Mouse (Mus musculus) forebrain, embryonic 16.5 days (tissue): ENCODE data around the gene Zdhhc18. TPM values are rescaled to one million over a fixed set of nuclear protein-coding genes. Genes with fewer than 3 reads are reported as not detected.

ENCODE experiments used
- ATAC-seq: fragments of 200-750 bp; cut with Nextera tagmentation; 2 replicates; pipeline ENCODE4 v1.8.0; 2017; ENCODE audit warnings: mild to moderate bottlenecking, moderate library complexity
- H3K27ac ChIP-seq: fragments of 300-500 bp; sonication (generic); 2 replicates; pipeline ENCODE4 v1.5.1; 2014; ENCODE audit warnings: low read length, control low read depth
- H3K27me3 ChIP-seq: fragments of 300-500 bp; sonication (generic); replicated peaks from 2 replicates; pipeline ENCODE4 v1.6.1; 2014; ENCODE audit warnings: low read length; ENCODE audit not compliant: control insufficient read depth, insufficient read depth
- H3K36me3 ChIP-seq: fragments of 300-500 bp; sonication (generic); 2 replicates; pipeline ENCODE4 v1.6.1; 2014; ENCODE audit not compliant: control insufficient read depth, insufficient read depth
- H3K4me1 ChIP-seq: fragments of 300-500 bp; sonication (generic); replicated peaks from 2 replicates; pipeline ENCODE4 v1.6.1; 2014; ENCODE audit warnings: low read length; ENCODE audit not compliant: control insufficient read depth, insufficient read depth
- H3K4me2 ChIP-seq: fragments of 300-500 bp; sonication (generic); 2 replicates; pipeline ENCODE4 v1.6.1; 2014; ENCODE audit warnings: mild to moderate bottlenecking, low read length, control low read depth
- H3K4me3 ChIP-seq: fragments of 300-500 bp; sonication (generic); replicated peaks from 2 replicates; pipeline ENCODE4 v1.5.1; 2014; ENCODE audit warnings: mild to moderate bottlenecking, low read length, control low read depth
- H3K9ac ChIP-seq: fragments of 300-500 bp; sonication (generic); replicated peaks from 2 replicates; pipeline ENCODE4 v1.6.1; 2014; ENCODE audit warnings: low read depth, low read length, control low read depth
- H3K9me3 ChIP-seq: fragments of 300-500 bp; sonication (generic); 2 replicates; pipeline ENCODE4 v1.6.1; 2016; ENCODE audit warnings: low read length; ENCODE audit not compliant: control insufficient read depth
- WGBS: fragments of 180-500 bp; shearing (Covaris S2); extraction: QIAGEN DNeasy Blood & Tissue Kit; methylation state at CpG from one replicate; pipeline ENCODE4 v1.1.7; 2014; 5-methylcytosine and 5-hydroxymethylcytosine counted together
- polyA plus RNA-seq: library from polyadenylated mRNA; unstranded; fragments of >200 nt; fragmentation: Nextera tagmentation; extraction: Ambion mirVana; gene quantifications from 2 replicates; pipeline ENCODE4 v1.2.1, GENCODE M21; 2015

Zdhhc18 gene
- polyA plus RNA-seq, 1 experiment from 2014 or later = 4.5 TPM

DNA sequence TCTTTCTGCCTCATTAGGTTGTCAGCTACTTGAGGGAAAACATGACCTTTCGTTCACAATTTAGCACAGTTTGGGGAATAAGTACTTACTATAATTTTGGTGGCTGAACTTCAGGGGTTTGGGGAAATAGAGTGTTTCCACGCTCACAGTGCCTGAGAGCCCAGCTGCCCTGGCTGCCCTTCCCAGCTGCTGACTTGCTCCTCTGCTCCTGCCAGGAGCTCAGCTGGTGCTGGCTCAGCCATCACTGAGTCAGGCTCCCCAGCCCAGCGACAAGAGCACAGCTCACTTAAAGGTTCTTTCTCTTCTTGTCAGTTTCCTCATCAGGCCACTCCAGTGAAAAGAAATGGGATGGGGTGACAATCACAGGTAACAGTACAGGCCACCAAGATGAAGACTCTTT is 18.6 kb upstream of the Zdhhc18 start:
- Histone ChIP-seq H3K9ac (no peak overlapping the region), H3K4me1 (peaks cover 23% of the 10 kb centered on the region), H3K36me3 (peaks cover 2% of the 10 kb centered on the region; the same call in 1 of the 2 replicates), H3K4me2 (no peak overlapping the region), H3K27ac (no peak overlapping the region), H3K27me3 (no peaks in the 10 kb centered on the region), H3K4me3 (no peak overlapping the region), H3K9me3 (no peaks in the 10 kb centered on the region)
- 70% methylated on average over 3 of the region's 3 CpGs for WGBS
- no peak for ATAC-seq

GRCm38 (mm10) chr4:133666199-133666598 is 16.2 kb upstream of the Zdhhc18 start:
- Histone ChIP-seq H3K27ac (no peak overlapping the region), H3K4me2 (no peak overlapping the region), H3K27me3 (no peaks in the 10 kb centered on the region), H3K4me1 (peaks cover 13% of the 10 kb centered on the region), H3K9ac (no peak overlapping the region), H3K36me3 (peaks cover 2% of the 10 kb centered on the region; the same call in 1 of the 2 replicates), H3K9me3 (no peaks in the 10 kb centered on the region), H3K4me3 (no peak overlapping the region)
- 89% methylated on average over 6 of the region's 6 CpGs for WGBS
- no peak for ATAC-seq

DNA sequence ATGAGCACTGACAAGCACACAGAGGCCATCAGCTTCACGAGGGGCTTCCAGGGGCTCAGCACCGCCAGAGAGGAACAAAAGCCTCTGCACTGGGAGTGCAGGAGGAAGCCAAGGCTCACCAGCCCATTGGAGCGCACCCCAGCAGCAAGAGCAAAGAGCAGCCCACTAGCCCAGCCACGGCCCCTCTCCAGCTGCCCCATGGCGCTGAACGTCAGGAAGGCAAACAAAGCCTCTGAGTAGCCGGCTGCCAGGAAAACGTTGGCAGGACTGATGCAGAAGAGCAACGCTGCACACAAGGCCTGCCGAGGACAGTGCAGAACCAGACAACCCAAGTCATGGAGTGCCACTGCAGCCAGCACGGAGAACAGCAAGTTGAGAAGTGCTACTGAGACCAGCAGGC is 15.2 kb upstream of the Zdhhc18 start:
- Histone ChIP-seq H3K9ac (0 out of 2 replicates have a peak overlapping the region, but pooled peaks have one; percentile 16), H3K4me2 (no peak overlapping the region)
- ATAC-seq = no peak

DNA sequence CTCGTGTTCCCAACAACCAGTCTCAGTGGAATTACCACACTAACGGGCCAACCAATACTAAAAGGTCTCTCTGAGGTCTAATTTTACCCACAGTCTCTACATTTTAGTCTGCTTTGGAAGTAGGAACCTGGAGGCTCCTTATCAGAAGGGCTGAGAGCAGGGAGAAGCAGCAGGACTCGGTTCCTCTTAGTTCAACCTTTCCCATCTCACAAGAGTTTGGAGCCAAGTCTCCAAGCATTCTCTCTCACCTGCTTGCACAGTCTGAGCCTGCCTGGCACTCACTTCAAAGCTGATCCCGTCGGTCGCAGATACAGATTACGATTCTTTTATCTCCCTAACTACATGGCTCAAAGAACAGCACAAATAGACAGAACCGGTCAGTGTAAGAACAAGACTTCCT is 13.0 kb upstream of the Zdhhc18 start:
- Histone ChIP-seq H3K4me3 (no peak overlapping the region), H3K36me3 (peaks cover 2% of the 10 kb centered on the region; the same call in 1 of the 2 replicates), H3K9ac (no peak overlapping the region), H3K9me3 (no peaks in the 10 kb centered on the region), H3K27me3 (no peaks in the 10 kb centered on the region), H3K4me2 (no peak overlapping the region), H3K27ac (no peak overlapping the region), H3K4me1 (peaks cover 28% of the 10 kb centered on the region)
- ATAC-seq = no peak
- 72% methylated on average over 8 of the region's 8 CpGs for WGBS

More for the DNA sequence above, 15.2 kb upstream of the Zdhhc18 start:
- no peaks in the 10 kb centered on the region for H3K9me3 ChIP-seq
- H3K36me3 ChIP-seq = peaks cover 2% of the 10 kb centered on the region; the same call in 1 of the 2 replicates
- 45% methylated on average over 11 of the region's 11 CpGs for WGBS
- H3K27ac ChIP-seq = no peak overlapping the region
- H3K27me3 ChIP-seq = no peaks in the 10 kb centered on the region
- no peak overlapping the region for H3K4me3 ChIP-seq
- H3K4me1 ChIP-seq = peaks cover 16% of the 10 kb centered on the region

DNA sequence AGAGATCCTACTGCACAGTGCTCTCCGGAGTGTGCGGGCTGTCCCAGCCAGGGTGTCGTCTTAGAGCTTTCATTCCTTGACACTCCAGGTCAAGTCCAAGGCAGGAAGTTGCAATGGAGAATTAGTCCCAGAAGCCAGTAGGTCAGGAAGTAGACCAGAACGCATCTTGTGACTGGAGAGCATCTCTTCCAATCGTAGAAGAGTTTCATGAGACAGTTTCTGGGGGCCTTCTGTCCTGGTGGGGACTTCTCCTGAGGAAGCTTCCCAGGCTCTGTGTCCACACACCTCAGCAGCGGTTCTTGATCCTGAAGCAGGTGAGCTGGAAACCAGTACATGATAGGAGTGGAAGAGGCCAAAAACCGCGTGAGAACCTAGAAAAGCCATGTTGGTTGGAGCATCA is 12.5 kb upstream of the Zdhhc18 start:
- Histone ChIP-seq H3K36me3 (peaks cover 2% of the 10 kb centered on the region; the same call in 1 of the 2 replicates), H3K4me3 (no peak overlapping the region), H3K27ac (no peak overlapping the region), H3K4me2 (no peak overlapping the region), H3K27me3 (no peaks in the 10 kb centered on the region), H3K9ac (no peak overlapping the region), H3K9me3 (no peaks in the 10 kb centered on the region), H3K4me1 (peaks cover 30% of the 10 kb centered on the region)
- 96% methylated on average over 8 of the region's 8 CpGs for WGBS
- no peak for ATAC-seq

DNA sequence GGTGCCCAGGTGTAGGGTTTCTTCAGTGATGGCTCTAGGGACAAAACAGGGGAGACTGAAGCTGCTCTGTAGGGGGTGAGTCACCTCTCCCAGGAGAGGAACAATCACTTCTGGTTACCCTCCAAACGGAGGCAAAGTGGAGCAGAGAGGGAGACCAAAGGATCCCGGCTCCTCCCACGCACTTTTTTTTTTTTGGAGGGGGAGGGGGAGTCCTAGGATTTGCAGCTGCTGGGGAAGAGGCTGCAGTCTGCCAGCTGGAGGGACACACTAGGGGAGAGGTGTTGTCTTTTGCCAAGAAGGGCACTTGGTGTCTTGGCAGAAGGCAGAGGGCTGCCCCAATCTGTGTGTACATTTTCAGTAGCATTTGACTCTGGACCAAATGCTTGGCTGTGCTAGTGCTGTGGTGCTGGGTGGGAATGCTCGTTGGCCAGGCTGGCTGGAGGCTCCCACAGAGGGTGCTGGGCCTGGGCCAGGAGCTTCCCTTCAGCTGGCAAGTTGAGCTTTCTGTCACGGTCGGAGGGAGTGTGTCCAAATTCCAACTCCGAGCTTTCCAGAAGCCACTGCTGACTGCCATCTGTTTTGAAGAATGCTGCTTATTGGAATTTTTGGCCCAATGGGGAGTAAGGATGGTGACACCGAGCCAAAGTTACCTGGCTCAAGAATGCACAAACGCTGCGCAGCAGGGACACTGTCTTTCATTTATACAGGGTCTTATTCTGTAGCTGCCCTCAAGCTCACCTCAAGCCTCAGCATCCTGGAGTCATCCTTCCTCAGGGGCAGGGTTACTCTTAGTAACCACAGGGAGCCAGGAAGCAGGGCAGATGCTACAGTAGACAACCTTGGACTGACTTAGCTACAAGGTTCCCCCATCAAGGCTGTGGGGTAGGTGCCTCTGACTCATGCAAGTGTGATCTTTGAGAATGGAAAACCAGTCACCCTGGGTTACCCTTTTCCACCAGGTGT is 10.5 kb upstream of the Zdhhc18 start:
- Histone ChIP-seq H3K4me2 (peak overlapping the region; percentile 32), H3K9ac (no peak overlapping the region), H3K36me3 (no peaks in the 10 kb centered on the region; the same call in 1 of the 2 replicates), H3K4me1 (peaks cover 30% of the 10 kb centered on the region), H3K27ac (peak overlapping the region; percentile 76), H3K27me3 (no peaks in the 10 kb centered on the region), H3K4me3 (no peak overlapping the region), H3K9me3 (no peaks in the 10 kb centered on the region)
- 9% methylated on average over 10 of the region's 10 CpGs for WGBS
- peak; percentile 89 for ATAC-seq

DNA sequence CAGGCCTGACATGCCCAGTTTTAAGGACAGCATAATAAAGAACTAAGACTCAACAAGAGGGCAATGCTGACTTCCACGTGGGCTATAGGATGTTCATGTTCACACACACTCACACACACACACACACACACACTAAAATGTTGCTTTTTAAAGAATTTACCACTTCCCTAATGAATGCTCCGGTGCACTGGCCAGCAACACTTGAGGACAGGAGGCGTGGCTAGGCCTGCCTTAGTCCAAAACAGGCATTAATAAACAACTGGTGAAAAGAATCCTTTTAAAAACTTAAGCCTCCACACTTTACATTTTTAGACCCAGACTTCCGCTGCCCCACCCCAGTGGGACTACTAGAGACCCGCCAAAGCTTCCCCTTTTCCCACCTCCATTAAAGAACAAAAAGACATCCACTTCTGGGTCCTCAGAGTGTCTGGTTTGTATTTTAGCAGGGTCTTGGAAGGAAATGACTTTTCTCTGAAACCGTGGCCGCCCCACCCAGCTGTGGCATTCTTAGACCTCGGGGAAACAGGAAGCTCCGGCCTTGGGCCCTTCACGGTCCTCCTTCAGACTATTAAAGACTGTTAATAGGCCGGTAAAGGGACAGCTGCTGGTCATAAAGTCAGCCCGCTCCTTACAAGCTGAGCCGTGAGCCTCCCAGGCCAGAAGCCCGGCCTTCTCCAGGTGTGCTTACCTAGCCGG is 9.7 kb upstream of the Zdhhc18 start:
- H3K27ac ChIP-seq = peak overlapping the region; percentile 76
- no peaks in the 10 kb centered on the region for H3K27me3 ChIP-seq
- no peaks in the 10 kb centered on the region; the same call in 1 of the 2 replicates for H3K36me3 ChIP-seq
- H3K4me2 ChIP-seq = peak overlapping the region; percentile 32
- ATAC-seq = no peak
- WGBS = 12% methylated on average over 15 of the region's 15 CpGs
- H3K9me3 ChIP-seq = no peaks in the 10 kb centered on the region
- no peak overlapping the region for H3K9ac ChIP-seq
- H3K4me3 ChIP-seq = no peak overlapping the region
- peaks cover 25% of the 10 kb centered on the region for H3K4me1 ChIP-seq

GRCm38 (mm10) chr4:133658729-133659128 is 8.8 kb upstream of the Zdhhc18 start:
- H3K36me3 ChIP-seq = no peaks in the 10 kb centered on the region
- H3K4me1 ChIP-seq = peaks cover 25% of the 10 kb centered on the region
- no peak overlapping the region for H3K27ac ChIP-seq
- H3K27me3 ChIP-seq = no peaks in the 10 kb centered on the region
- no peak overlapping the region for H3K4me3 ChIP-seq
- H3K9me3 ChIP-seq = no peaks in the 10 kb centered on the region
- H3K4me2 ChIP-seq = no peak overlapping the region
- ATAC-seq = no peak
- H3K9ac ChIP-seq = no peak overlapping the region
- 30% methylated on average over 2 of the region's 2 CpGs for WGBS

DNA sequence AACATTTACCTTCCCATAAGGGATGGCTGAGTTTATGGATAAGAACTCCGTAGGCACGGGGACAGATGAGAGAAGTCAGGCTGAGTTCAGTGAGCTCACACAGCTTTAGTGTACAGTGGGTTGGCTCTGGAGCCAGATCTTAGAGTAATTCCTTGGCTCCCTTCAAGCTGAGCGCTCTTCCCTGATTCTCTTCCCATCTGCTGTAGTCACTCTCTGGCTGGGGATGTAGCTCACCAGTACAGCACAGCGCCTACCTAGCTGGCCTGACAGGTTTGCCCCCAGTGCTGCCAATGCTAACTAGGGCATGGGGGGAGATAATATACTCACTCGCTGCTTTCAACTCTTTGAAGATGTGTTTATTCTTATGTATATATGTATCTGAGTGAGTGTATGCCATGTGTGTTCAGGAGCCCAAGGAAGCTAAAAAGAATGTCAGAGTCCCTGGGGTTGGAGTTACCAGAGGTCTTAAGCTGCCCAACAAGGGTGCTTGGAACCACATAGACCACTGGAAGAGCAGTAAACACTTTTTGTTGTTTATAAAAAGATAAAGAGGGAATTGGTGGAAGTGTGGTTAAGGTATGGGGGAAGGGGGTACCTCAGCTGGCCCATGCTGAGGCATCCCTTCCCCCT is 8.0 kb upstream of the Zdhhc18 start:
- Histone ChIP-seq H3K27me3 (no peaks in the 10 kb centered on the region), H3K9ac (no peak overlapping the region), H3K36me3 (no peaks in the 10 kb centered on the region), H3K4me3 (no peak overlapping the region), H3K4me2 (no peak overlapping the region), H3K27ac (no peak overlapping the region), H3K4me1 (peaks cover 25% of the 10 kb centered on the region), H3K9me3 (no peaks in the 10 kb centered on the region)
- no peak for ATAC-seq
- 40% methylated on average over 5 of the region's 5 CpGs for WGBS
